Mouse (Mus musculus): ENCODE measurements around the gene Plbd1. TPM values are rescaled to one million over a fixed set of nuclear protein-coding genes. Genes with fewer than 3 reads are reported as not detected.

Gene Plbd1
- total RNA-seq, 2 experiments from 2014 or later: 0.30 TPM; not detected in 1

- DNase-seq (ENCODE audit: low spot score in 2 of 2): no peak
Observed at GRCm38 (mm10) chr6:136653331-136653730, 8.4 kb downstream of the Plbd1 start.

GRCm38 (mm10) chr6:136650664-136651063, 11.1 kb downstream of the Plbd1 start:
- DNase-seq (ENCODE audit: low spot score in 2 of 2): no peak

GRCm38 (mm10) chr6:136647455-136647861, 14.3 kb downstream of the Plbd1 start:
- DNase-seq (ENCODE audit: low spot score in 2 of 2): no peak

- DNase-seq (ENCODE audit: low spot score in 2 of 2): no peak
Observed at GRCm38 (mm10) chr6:136646207-136646606, 15.5 kb downstream of the Plbd1 start.

GRCm38 (mm10) chr6:136645754-136646153, 16.0 kb downstream of the Plbd1 start:
- DNase-seq (ENCODE audit: low spot score in 2 of 2): no peak

- DNase-seq (ENCODE audit: low spot score in 2 of 2): no peak
Observed at GRCm38 (mm10) chr6:136644171-136644570, 17.6 kb downstream of the Plbd1 start.

GRCm38 (mm10) chr6:136634982-136635381, 26.7 kb downstream of the Plbd1 start:
- DNase-seq (ENCODE audit: low spot score in 2 of 2): no peak

- no peak for DNase-seq (ENCODE audit: low spot score in 2 of 2)
Observed at GRCm38 (mm10) chr6:136633719-136634118, 28.0 kb downstream of the Plbd1 start.

GRCm38 (mm10) chr6:136633154-136633553, 28.6 kb downstream of the Plbd1 start:
- no peak for DNase-seq (ENCODE audit: low spot score in 2 of 2)

GRCm38 (mm10) chr6:136631945-136632534, 29.7 kb downstream of the Plbd1 start:
- DNase-seq (ENCODE audit: low spot score in 2 of 2): no peak

GRCm38 (mm10) chr6:136631519-136631918, 30.2 kb downstream of the Plbd1 start:
- DNase-seq (ENCODE audit: low spot score in 2 of 2): no peak

- no peak for DNase-seq (ENCODE audit: low spot score in 2 of 2)
Observed at GRCm38 (mm10) chr6:136629639-136630038, 32.1 kb downstream of the Plbd1 start.

- DNase-seq (ENCODE audit: low spot score in 2 of 2): no peak
Observed at GRCm38 (mm10) chr6:136625421-136625820, 36.3 kb downstream of the Plbd1 start.

GRCm38 (mm10) chr6:136620361-136621139, 41.2 kb downstream of the Plbd1 start:
- DNase-seq (ENCODE audit: low spot score in 2 of 2): peak; percentile 67 to 90

GRCm38 (mm10) chr6:136614156-136614555, 47.6 kb downstream of the Plbd1 start:
- DNase-seq (ENCODE audit: low spot score in 2 of 2): no peak

- no peak for DNase-seq (ENCODE audit: low spot score in 2 of 2)
Observed at GRCm38 (mm10) chr6:136612312-136612711, 49.4 kb downstream of the Plbd1 start.

GRCm38 (mm10) chr6:136611351-136612215, 50.1 kb downstream of the Plbd1 start:
- DNase-seq (ENCODE audit: low spot score in 2 of 2): no peak

GRCm38 (mm10) chr6:136602601-136603000, 59.1 kb downstream of the Plbd1 start:
- no peak for DNase-seq (ENCODE audit: low spot score in 2 of 2)

- DNase-seq (ENCODE audit: low spot score in 2 of 2): no peak
Observed at GRCm38 (mm10) chr6:136594541-136594940, 67.2 kb downstream of the Plbd1 start.

- peak in 1 of 2 experiments; percentile 44 for DNase-seq (ENCODE audit: low spot score in 2 of 2)
Observed at GRCm38 (mm10) chr6:136590739-136591138, 71.0 kb downstream of the Plbd1 start.

GRCm38 (mm10) chr6:136566002-136566401, 95.7 kb downstream of the Plbd1 start:
- DNase-seq (ENCODE audit: low spot score in 2 of 2): no peak

Measured in layer of hippocampus, adult 18-20 months (tissue).